Mouse (Mus musculus): ENCODE data around the gene Kif6. TPM values are rescaled to one million over a fixed set of nuclear protein-coding genes. Genes with fewer than 3 reads are reported as not detected.

The Kif6 gene
- polyA plus RNA-seq, 1 experiment from 2014 or later: 0.22 TPM

- no peak overlapping the region for H3K4me2 ChIP-seq (replicated peaks; ENCODE audit: low read depth)
- TF ChIP-seq CTCF (IDR thresholded peaks at IDR 0.05; ENCODE audit: low read depth): no peak
- H3K9ac ChIP-seq (ENCODE audit: low read depth, low read length): no peak overlapping the region
- ATAC-seq: no peak
- no peak overlapping the region for H3K4me3 ChIP-seq (ENCODE audit: low read depth, low read length)
- WGBS: 85% methylated on average over 16 of the region's 16 CpGs
- H3K4me1 ChIP-seq (replicated peaks; ENCODE audit: control insufficient read depth, insufficient read depth, low read length): no peaks in the 10 kb centered on the region
- H3K27me3 ChIP-seq (replicated peaks; ENCODE audit: control insufficient read depth, insufficient read depth, low read length): no peaks in the 10 kb centered on the region
- H3K36me3 ChIP-seq (ENCODE audit: control insufficient read depth, insufficient read depth): no peaks in the 10 kb centered on the region
- no peak overlapping the region for H3K27ac ChIP-seq (ENCODE audit: low read depth, low read length)
- H3K9me3 ChIP-seq (ENCODE audit: control insufficient read depth): no peaks in the 10 kb centered on the region
Measured at GRCm38 (mm10) chr17:49890861-49891260, 275.9 kb downstream of the Kif6 start.

GRCm38 (mm10) chr17:49892390-49892789, 277.5 kb downstream of the Kif6 start:
- Histone ChIP-seq H3K9me3 (ENCODE audit: control insufficient read depth) (no peaks in the 10 kb centered on the region), H3K4me3 (ENCODE audit: low read depth, low read length) (no peak overlapping the region), H3K36me3 (ENCODE audit: control insufficient read depth, insufficient read depth) (no peaks in the 10 kb centered on the region), H3K27ac (ENCODE audit: low read depth, low read length) (no peak overlapping the region), H3K4me2 (replicated peaks; ENCODE audit: low read depth) (no peak overlapping the region), H3K9ac (ENCODE audit: low read depth, low read length) (no peak overlapping the region), H3K27me3 (replicated peaks; ENCODE audit: control insufficient read depth, insufficient read depth, low read length) (no peaks in the 10 kb centered on the region), H3K4me1 (replicated peaks; ENCODE audit: control insufficient read depth, insufficient read depth, low read length) (no peaks in the 10 kb centered on the region)
- WGBS: 84% methylated on average over 6 of the region's 6 CpGs
- ATAC-seq: no peak
- no peak for TF ChIP-seq CTCF (IDR thresholded peaks at IDR 0.05; ENCODE audit: low read depth)

GRCm38 (mm10) chr17:49894471-49894870, 279.5 kb downstream of the Kif6 start:
- no peak overlapping the region for H3K4me2 ChIP-seq (replicated peaks; ENCODE audit: low read depth)
- no peaks in the 10 kb centered on the region for H3K27me3 ChIP-seq (replicated peaks; ENCODE audit: control insufficient read depth, insufficient read depth, low read length)
- H3K4me3 ChIP-seq (ENCODE audit: low read depth, low read length): no peak overlapping the region
- WGBS: 89% methylated on average over 6 of the region's 6 CpGs
- no peaks in the 10 kb centered on the region for H3K9me3 ChIP-seq (ENCODE audit: control insufficient read depth)
- no peak overlapping the region for H3K27ac ChIP-seq (ENCODE audit: low read depth, low read length)
- no peak for TF ChIP-seq CTCF (IDR thresholded peaks at IDR 0.05; ENCODE audit: low read depth)
- H3K4me1 ChIP-seq (replicated peaks; ENCODE audit: control insufficient read depth, insufficient read depth, low read length): no peaks in the 10 kb centered on the region
- no peak overlapping the region for H3K9ac ChIP-seq (ENCODE audit: low read depth, low read length)
- no peaks in the 10 kb centered on the region for H3K36me3 ChIP-seq (ENCODE audit: control insufficient read depth, insufficient read depth)
- ATAC-seq: no peak

GRCm38 (mm10) chr17:49898849-49899331, 284.0 kb downstream of the Kif6 start:
- 19% methylated on average over 7 of the region's 7 CpGs for WGBS

GRCm38 (mm10) chr17:49902613-49903012, 287.7 kb downstream of the Kif6 start:
- Histone ChIP-seq H3K27me3 (replicated peaks; ENCODE audit: control insufficient read depth, insufficient read depth, low read length) (0 out of 2 replicates have a peak, but pooled peaks cover 4% of the 10 kb centered on the region), H3K4me1 (replicated peaks; ENCODE audit: control insufficient read depth, insufficient read depth, low read length) (no peaks in the 10 kb centered on the region), H3K27ac (ENCODE audit: low read depth, low read length) (no peak overlapping the region), H3K9ac (ENCODE audit: low read depth, low read length) (no peak overlapping the region), H3K4me2 (replicated peaks; ENCODE audit: low read depth) (no peak overlapping the region), H3K4me3 (ENCODE audit: low read depth, low read length) (no peak overlapping the region), H3K36me3 (ENCODE audit: control insufficient read depth, insufficient read depth) (no peaks in the 10 kb centered on the region), H3K9me3 (ENCODE audit: control insufficient read depth) (no peaks in the 10 kb centered on the region)
- no peak for TF ChIP-seq CTCF (IDR thresholded peaks at IDR 0.05; ENCODE audit: low read depth)
- no peak for ATAC-seq
- WGBS: 91% methylated on average over 7 of the region's 7 CpGs

More at GRCm38 (mm10) chr17:49898849-49899331, 284.0 kb downstream of the Kif6 start:
- no peak overlapping the region for H3K4me2 ChIP-seq (replicated peaks; ENCODE audit: low read depth)
- no peak overlapping the region for H3K4me3 ChIP-seq (ENCODE audit: low read depth, low read length)
- TF ChIP-seq CTCF (IDR thresholded peaks at IDR 0.05; ENCODE audit: low read depth): peak; percentile 97
- H3K27me3 ChIP-seq (replicated peaks; ENCODE audit: control insufficient read depth, insufficient read depth, low read length): 0 out of 2 replicates have a peak, but pooled peaks cover 4% of the 10 kb centered on the region
- H3K4me1 ChIP-seq (replicated peaks; ENCODE audit: control insufficient read depth, insufficient read depth, low read length): no peaks in the 10 kb centered on the region
- H3K27ac ChIP-seq (ENCODE audit: low read depth, low read length): no peak overlapping the region
- H3K9me3 ChIP-seq (ENCODE audit: control insufficient read depth): no peaks in the 10 kb centered on the region
- no peak for ATAC-seq
- no peak overlapping the region for H3K9ac ChIP-seq (ENCODE audit: low read depth, low read length)
- no peaks in the 10 kb centered on the region for H3K36me3 ChIP-seq (ENCODE audit: control insufficient read depth, insufficient read depth)

GRCm38 (mm10) chr17:49923429-49923828, 308.5 kb downstream of the Kif6 start:
- H3K4me3 ChIP-seq (ENCODE audit: low read depth, low read length): no peak overlapping the region
- no peak for TF ChIP-seq CTCF (IDR thresholded peaks at IDR 0.05; ENCODE audit: low read depth)
- no peaks in the 10 kb centered on the region for H3K9me3 ChIP-seq (ENCODE audit: control insufficient read depth)
- no peak for ATAC-seq
- 72% methylated on average over 4 of the region's 4 CpGs for WGBS
- H3K27me3 ChIP-seq (replicated peaks; ENCODE audit: control insufficient read depth, insufficient read depth, low read length): no peaks in the 10 kb centered on the region
- no peaks in the 10 kb centered on the region for H3K4me1 ChIP-seq (replicated peaks; ENCODE audit: control insufficient read depth, insufficient read depth, low read length)
- no peak overlapping the region for H3K4me2 ChIP-seq (replicated peaks; ENCODE audit: low read depth)
- no peaks in the 10 kb centered on the region for H3K36me3 ChIP-seq (ENCODE audit: control insufficient read depth, insufficient read depth)
- H3K9ac ChIP-seq (ENCODE audit: low read depth, low read length): no peak overlapping the region
- no peak overlapping the region for H3K27ac ChIP-seq (ENCODE audit: low read depth, low read length)

- Histone ChIP-seq H3K4me1 (replicated peaks; ENCODE audit: control insufficient read depth, insufficient read depth, low read length) (no peaks in the 10 kb centered on the region), H3K27ac (ENCODE audit: low read depth, low read length) (no peak overlapping the region), H3K27me3 (replicated peaks; ENCODE audit: control insufficient read depth, insufficient read depth, low read length) (no peaks in the 10 kb centered on the region), H3K9me3 (ENCODE audit: control insufficient read depth) (no peaks in the 10 kb centered on the region), H3K4me2 (replicated peaks; ENCODE audit: low read depth) (no peak overlapping the region), H3K36me3 (ENCODE audit: control insufficient read depth, insufficient read depth) (no peaks in the 10 kb centered on the region), H3K4me3 (ENCODE audit: low read depth, low read length) (no peak overlapping the region), H3K9ac (ENCODE audit: low read depth, low read length) (no peak overlapping the region)
- TF ChIP-seq CTCF (IDR thresholded peaks at IDR 0.05; ENCODE audit: low read depth): no peak
- no peak for ATAC-seq
- WGBS: 71% methylated on average over 2 of the region's 2 CpGs
Measured at GRCm38 (mm10) chr17:49927611-49928010, 312.7 kb downstream of the Kif6 start.
